Mouse (Mus musculus): ENCODE data around the gene Rere. TPM values are rescaled to one million over a fixed set of nuclear protein-coding genes. Genes with fewer than 3 reads are reported as not detected.

The Rere gene
- polyA plus RNA-seq, 1 experiment from 2014 or later: 8.3 TPM

- H3K4me1 ChIP-seq (replicated peaks; ENCODE audit: control insufficient read depth, insufficient read depth): no peaks in the 10 kb centered on the region
- H3K9me3 ChIP-seq (ENCODE audit: control insufficient read depth, low read length): no peaks in the 10 kb centered on the region
- ATAC-seq (ENCODE audit: low FRiP score, low TSS enrichment) (no peak), DNase-seq (ENCODE audit: low spot score) (no peak)
- H3K4me2 ChIP-seq (replicated peaks; ENCODE audit: low read depth): no peak overlapping the region
- H3K27ac ChIP-seq (replicated peaks): no peak overlapping the region
- TF ChIP-seq EP300 (optimal IDR thresholded peaks at IDR 0.05): no peak
- TF ChIP-seq CTCF (IDR thresholded peaks at IDR 0.05; ENCODE audit: low read depth): no peak
- WGBS: 79% methylated on average over 4 of the region's 4 CpGs
- no peaks in the 10 kb centered on the region for H3K27me3 ChIP-seq (ENCODE audit: control insufficient read depth, insufficient read depth, low read length)
- H3K36me3 ChIP-seq (ENCODE audit: control insufficient read depth, insufficient read depth, low read length): no peaks in the 10 kb centered on the region
- H3K9ac ChIP-seq (ENCODE audit: low read length): no peak overlapping the region
- no peak overlapping the region for H3K4me3 ChIP-seq (ENCODE audit: low read depth, low read length)
These were observed 52.7 kb downstream of the Rere start for GRCm38 (mm10) chr4:150333927-150334682.

- DNase-seq (ENCODE audit: low spot score): no peak
- ATAC-seq (ENCODE audit: low FRiP score, low TSS enrichment): no peak
- Histone ChIP-seq H3K4me1 (replicated peaks; ENCODE audit: control insufficient read depth, insufficient read depth) (no peaks in the 10 kb centered on the region), H3K27me3 (ENCODE audit: control insufficient read depth, insufficient read depth, low read length) (no peaks in the 10 kb centered on the region), H3K4me2 (replicated peaks; ENCODE audit: low read depth) (no peak overlapping the region), H3K9ac (ENCODE audit: low read length) (no peak overlapping the region), H3K36me3 (ENCODE audit: control insufficient read depth, insufficient read depth, low read length) (no peaks in the 10 kb centered on the region), H3K9me3 (ENCODE audit: control insufficient read depth, low read length) (no peaks in the 10 kb centered on the region), H3K27ac (replicated peaks) (no peak overlapping the region), H3K4me3 (ENCODE audit: low read depth, low read length) (no peak overlapping the region)
- no peak for TF ChIP-seq CTCF (IDR thresholded peaks at IDR 0.05; ENCODE audit: low read depth)
- TF ChIP-seq EP300 (optimal IDR thresholded peaks at IDR 0.05): no peak
- WGBS: 80% methylated on average over 1 of the region's 1 CpGs
These were observed 55.8 kb downstream of the Rere start for GRCm38 (mm10) chr4:150337260-150337659.

- no peak for TF ChIP-seq EP300 (optimal IDR thresholded peaks at IDR 0.05)
- no peak for TF ChIP-seq CTCF (IDR thresholded peaks at IDR 0.05; ENCODE audit: low read depth)
- Histone ChIP-seq H3K4me2 (replicated peaks; ENCODE audit: low read depth) (no peak overlapping the region), H3K9me3 (ENCODE audit: control insufficient read depth, low read length) (no peaks in the 10 kb centered on the region), H3K4me3 (ENCODE audit: low read depth, low read length) (no peak overlapping the region), H3K27ac (replicated peaks) (no peak overlapping the region), H3K4me1 (replicated peaks; ENCODE audit: control insufficient read depth, insufficient read depth) (no peaks in the 10 kb centered on the region), H3K27me3 (ENCODE audit: control insufficient read depth, insufficient read depth, low read length) (no peaks in the 10 kb centered on the region), H3K9ac (ENCODE audit: low read length) (no peak overlapping the region), H3K36me3 (ENCODE audit: control insufficient read depth, insufficient read depth, low read length) (no peaks in the 10 kb centered on the region)
- WGBS: 57% methylated on average over 8 of the region's 8 CpGs
- ATAC-seq (ENCODE audit: low FRiP score, low TSS enrichment) (no peak), DNase-seq (ENCODE audit: low spot score) (no peak)
These were observed 57.6 kb downstream of the Rere start for GRCm38 (mm10) chr4:150338906-150339650.

GRCm38 (mm10) chr4:150340796-150341525, 59.5 kb downstream of the Rere start:
- DNase-seq (ENCODE audit: low spot score): no peak
- no peak for ATAC-seq (ENCODE audit: low FRiP score, low TSS enrichment)
- H3K4me3 ChIP-seq (ENCODE audit: low read depth, low read length): no peak overlapping the region
- no peak overlapping the region for H3K27ac ChIP-seq (replicated peaks)
- no peak overlapping the region for H3K4me2 ChIP-seq (replicated peaks; ENCODE audit: low read depth)
- H3K9me3 ChIP-seq (ENCODE audit: control insufficient read depth, low read length): no peaks in the 10 kb centered on the region
- no peaks in the 10 kb centered on the region for H3K36me3 ChIP-seq (ENCODE audit: control insufficient read depth, insufficient read depth, low read length)
- no peak for TF ChIP-seq EP300 (optimal IDR thresholded peaks at IDR 0.05)
- TF ChIP-seq CTCF (IDR thresholded peaks at IDR 0.05; ENCODE audit: low read depth): no peak
- no peaks in the 10 kb centered on the region for H3K27me3 ChIP-seq (ENCODE audit: control insufficient read depth, insufficient read depth, low read length)
- H3K9ac ChIP-seq (ENCODE audit: low read length): no peak overlapping the region
- H3K4me1 ChIP-seq (replicated peaks; ENCODE audit: control insufficient read depth, insufficient read depth): no peaks in the 10 kb centered on the region
- WGBS: 82% methylated on average over 6 of the region's 6 CpGs

GRCm38 (mm10) chr4:150344526-150344925, 63.1 kb downstream of the Rere start:
- Histone ChIP-seq H3K9ac (ENCODE audit: low read length) (no peak overlapping the region), H3K4me3 (ENCODE audit: low read depth, low read length) (no peak overlapping the region), H3K9me3 (ENCODE audit: control insufficient read depth, low read length) (no peaks in the 10 kb centered on the region), H3K27me3 (ENCODE audit: control insufficient read depth, insufficient read depth, low read length) (no peaks in the 10 kb centered on the region), H3K4me1 (replicated peaks; ENCODE audit: control insufficient read depth, insufficient read depth) (no peaks in the 10 kb centered on the region), H3K36me3 (ENCODE audit: control insufficient read depth, insufficient read depth, low read length) (no peaks in the 10 kb centered on the region), H3K4me2 (replicated peaks; ENCODE audit: low read depth) (no peak overlapping the region), H3K27ac (replicated peaks) (no peak overlapping the region)
- no peak for TF ChIP-seq CTCF (IDR thresholded peaks at IDR 0.05; ENCODE audit: low read depth)
- WGBS: 57% methylated on average over 3 of the region's 3 CpGs
- ATAC-seq (ENCODE audit: low FRiP score, low TSS enrichment) (no peak), DNase-seq (ENCODE audit: low spot score) (no peak)
